10 mouse cellular contexts compared by ENCODE assay signal in genomic region chr1:167803351-167803981, GRCm38 (mm10).
A peak's percentile ranks its signal among the peaks of the same experiment; 100 is the strongest.
DNase-seq lines count a peak whose midpoint lies in the region; ATAC-seq and TF ChIP-seq lines count a peak whose summit lies in the region.
"Had no signal": no experiment of that assay in that cellular context is flagged by ENCODE, and none has a peak within 500 bp of the region (broad histone marks: within the 10 kb centered on the region; RNA-seq: fewer than 3 reads in every experiment).

No protein-coding gene starts in this region.

- no peaks in the 10 kb centered on the region for H3K36me3 ChIP-seq in heart, embryonic 14.5 days (ENCODE audit: control insufficient read depth, insufficient read depth, low read length)
- no peaks in the 10 kb centered on the region for H3K36me3 ChIP-seq in embryonic facial prominence, embryonic 12.5 days
- H3K36me3 ChIP-seq in hindbrain, postnatal 0 days (ENCODE audit: insufficient read depth, low read length), result no peaks in the 10 kb centered on the region
- no peaks in the 10 kb centered on the region for H3K36me3 ChIP-seq in midbrain, embryonic 14.5 days (ENCODE audit: control insufficient read depth, insufficient read depth, low read length)

- intact Hi-C loops in left cerebral cortex, postnatal 25 days (cut with DNase I), result no loop called here

- no peak overlapping the region for H3K27ac ChIP-seq in heart, embryonic 14.5 days (replicated peaks in 1 of 2; ENCODE audit: control insufficient read depth in 1 of 2, insufficient read depth in 1 of 2, low read depth in 2 of 2, low read length in 2 of 2)
- 0 out of 2 replicates have a peak overlapping the region, but pooled peaks have one; percentile 19 for H3K27ac ChIP-seq in embryonic facial prominence, embryonic 12.5 days
- H3K27ac ChIP-seq in hindbrain, postnatal 0 days, result peak overlapping the region; percentile 75
- H3K27ac ChIP-seq in midbrain, embryonic 14.5 days (replicated peaks; ENCODE audit: low read depth, low read length), result peak overlapping the region; percentile 91

- peak overlapping the region; percentile 92 for H3K4me2 ChIP-seq in heart, embryonic 14.5 days (ENCODE audit: low read length)
- peak overlapping the region; percentile 88 for H3K4me2 ChIP-seq in embryonic facial prominence, embryonic 12.5 days (replicated peaks)
- peak overlapping the region; percentile 83 for H3K4me2 ChIP-seq in hindbrain, postnatal 0 days (ENCODE audit: low read depth, low read length)
- H3K4me2 ChIP-seq in midbrain, embryonic 14.5 days (ENCODE audit: low read length), result peak overlapping the region; percentile 73

- no peak for ATAC-seq in heart, embryonic 14.5 days (ENCODE audit: insufficient number of reproducible peaks, insufficient read depth, low FRiP score, low read depth)
- ATAC-seq in embryonic facial prominence, embryonic 12.5 days (ENCODE audit: insufficient number of reproducible peaks, insufficient read depth, low FRiP score, low TSS enrichment), result no peak
- ATAC-seq in hindbrain, postnatal 0 days, result 0 out of 2 replicates have a peak, but pooled peaks have one; percentile 16
- no peak for ATAC-seq in midbrain, embryonic 14.5 days (ENCODE audit: low FRiP score, low TSS enrichment)
- ATAC-seq: CD4-positive, CD25-positive, alpha-beta regulatory T cell, adult 4 months had no signal

- no peak for TF ChIP-seq CTCF in hindbrain, postnatal 0 days (IDR thresholded peaks at IDR 0.05; ENCODE audit: low read depth)

- peaks cover 31% of the 10 kb centered on the region for H3K27me3 ChIP-seq in heart, embryonic 14.5 days (ENCODE audit: control insufficient read depth, insufficient read depth, low read length)
- H3K27me3 ChIP-seq in embryonic facial prominence, embryonic 12.5 days, result peaks cover 53% of the 10 kb centered on the region
- no peaks in the 10 kb centered on the region for H3K27me3 ChIP-seq in hindbrain, postnatal 0 days (ENCODE audit: insufficient read depth, low read length)
- H3K27me3 ChIP-seq in midbrain, embryonic 14.5 days (ENCODE audit: control insufficient read depth, insufficient read depth, low read length), result peaks cover 15% of the 10 kb centered on the region; the same call in 1 of the 2 replicates

- H3K4me1 ChIP-seq in heart, embryonic 14.5 days (ENCODE audit: control insufficient read depth in 2 of 2, insufficient read depth in 2 of 2, low read length in 2 of 2), result peaks cover 0 to 3% of the 10 kb centered on the region in 2 experiments; a peak in 1 of 4 replicates
- H3K4me1 ChIP-seq in embryonic facial prominence, embryonic 12.5 days, result peaks cover 15% of the 10 kb centered on the region; the same call in 1 of the 2 replicates
- H3K4me1 ChIP-seq in hindbrain, postnatal 0 days (ENCODE audit: insufficient read depth, low read length), result no peaks in the 10 kb centered on the region
- H3K4me1 ChIP-seq in midbrain, embryonic 14.5 days (ENCODE audit: control insufficient read depth, insufficient read depth, low read length), result peaks cover 13% of the 10 kb centered on the region; the same call in 1 of the 2 replicates

- 14% methylated on average over 10 of the region's 10 CpGs for WGBS in heart, embryonic 14.5 days
- 16% methylated on average over 10 of the region's 10 CpGs for WGBS in embryonic facial prominence, embryonic 12.5 days
- WGBS in hindbrain, postnatal 0 days, result 8% methylated on average over 10 of the region's 10 CpGs
- 3% methylated on average over 10 of the region's 10 CpGs for WGBS in midbrain, embryonic 14.5 days

- H3K9me3 ChIP-seq in heart, embryonic 14.5 days (ENCODE audit: control insufficient read depth, low read length), result no peaks in the 10 kb centered on the region
- H3K9me3 ChIP-seq in embryonic facial prominence, embryonic 12.5 days, result no peaks in the 10 kb centered on the region
- no peaks in the 10 kb centered on the region for H3K9me3 ChIP-seq in hindbrain, postnatal 0 days (ENCODE audit: low read length)
- H3K9me3 ChIP-seq in midbrain, embryonic 14.5 days (ENCODE audit: control insufficient read depth, low read length), result no peaks in the 10 kb centered on the region

- H3K4me3 ChIP-seq in heart, embryonic 14.5 days (ENCODE audit: control insufficient read depth in 1 of 2, insufficient read depth in 1 of 2, low read depth in 1 of 2, low read length in 2 of 2), result peak overlapping the region; percentile 52 to 54
- H3K4me3 ChIP-seq in embryonic facial prominence, embryonic 12.5 days, result peak overlapping the region; percentile 48
- H3K4me3 ChIP-seq in hindbrain, postnatal 0 days (ENCODE audit: low read length), result peak overlapping the region; percentile 48
- peak overlapping the region; percentile 48 for H3K4me3 ChIP-seq in midbrain, embryonic 14.5 days (replicated peaks; ENCODE audit: low read depth, low read length)

- H3K9ac ChIP-seq in heart, embryonic 14.5 days (ENCODE audit: low read length), result peak overlapping the region; percentile 55; the same call in 1 of the 2 replicates
- H3K9ac ChIP-seq in embryonic facial prominence, embryonic 12.5 days, result peak overlapping the region; percentile 45; the same call in 1 of the 2 replicates
- H3K9ac ChIP-seq in hindbrain, postnatal 0 days (replicated peaks; ENCODE audit: low read length), result peak overlapping the region; percentile 54; the same call in 1 of the 2 replicates
- peak overlapping the region; percentile 60 for H3K9ac ChIP-seq in midbrain, embryonic 14.5 days (replicated peaks; ENCODE audit: low read length)

- DNase-seq in heart, adult 8-10 months (ENCODE audit: low spot score), result no peak
- no peak for DNase-seq in hindbrain, postnatal 0 days (ENCODE audit: low spot score)
- peak; percentile 46 for DNase-seq in midbrain, embryonic 14.5 days
- no peak for DNase-seq in left cerebral cortex, postnatal 25 days (ENCODE audit: low spot score in 2 of 2)
- no peak for DNase-seq in B cell, adult 2 months
- DNase-seq in right cerebral cortex, adult 18-20 months, result no peak
- DNase-seq: kidney, adult 9 months had no signal

Comparison
In these comparisons a context has a peak if more than half of its experiments do, and no peak if none do; other contexts are left out.
1. H3K27ac ChIP-seq: peak in embryonic facial prominence, embryonic 12.5 days (single experiment), hindbrain, postnatal 0 days (single experiment) and midbrain, embryonic 14.5 days (single experiment); none in heart, embryonic 14.5 days (0 of 2).
2. Peak in every context shown above with its lines, with median percentiles within 50 percentile points of each other: H3K4me2 ChIP-seq, H3K4me3 ChIP-seq and H3K9ac ChIP-seq.